Mouse (Mus musculus): Measurements from ENCODE around the gene Gm20604.

Gm20604 gene

GRCm38 (mm10) chr12:102758403-102758756 is at the start of gene Gm20604:
Gm20604 (minus strand) TSS chr12:102758672.
- no peak for DNase-seq (ENCODE audit: low read depth)

DNA sequence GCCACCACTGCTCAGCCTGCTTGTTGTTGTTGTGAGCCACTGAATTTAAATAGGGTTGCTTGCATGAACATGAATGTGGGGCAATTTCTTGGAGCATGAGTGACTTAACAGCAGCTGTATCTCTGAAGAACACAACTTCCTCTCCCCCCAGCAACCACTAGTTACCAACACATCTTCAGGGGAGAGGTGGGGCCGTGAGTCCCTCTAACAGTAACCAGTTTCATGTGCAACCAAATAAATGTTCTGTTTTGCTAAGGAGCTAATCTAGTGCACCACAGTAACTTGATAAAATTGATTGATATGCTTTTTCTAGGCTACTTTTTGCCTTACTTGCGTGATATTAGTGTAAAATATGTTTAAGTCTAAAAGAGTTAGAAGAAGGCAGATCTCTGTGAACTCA is 41.1 kb upstream of the Gm20604 start:
- DNase-seq (ENCODE audit: low read depth) = no peak

GRCm38 (mm10) chr12:102787927-102788326 is 29.5 kb upstream of the Gm20604 start:
- DNase-seq (ENCODE audit: low read depth) = no peak

DNA sequence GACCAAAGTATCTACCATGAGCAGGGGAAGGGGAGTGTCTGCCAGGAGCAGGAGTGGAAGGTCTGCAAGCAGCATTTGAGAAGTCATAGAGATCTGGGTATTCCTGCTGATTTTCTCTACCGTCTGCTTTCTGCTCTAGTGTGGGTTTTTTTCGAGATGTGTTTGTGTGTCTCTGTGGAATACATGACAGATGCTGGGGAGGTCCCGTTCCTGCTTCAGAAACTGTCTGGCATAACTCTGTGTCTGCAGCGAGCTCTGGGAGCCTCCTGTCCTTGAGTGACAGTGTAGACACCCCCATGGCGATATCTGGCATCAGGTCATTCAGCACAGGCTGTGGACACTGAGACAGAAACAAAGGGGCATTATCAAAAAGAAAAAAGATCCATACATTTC is 27.1 kb upstream of the Gm20604 start:
- no peak for DNase-seq (ENCODE audit: low read depth)

DNA sequence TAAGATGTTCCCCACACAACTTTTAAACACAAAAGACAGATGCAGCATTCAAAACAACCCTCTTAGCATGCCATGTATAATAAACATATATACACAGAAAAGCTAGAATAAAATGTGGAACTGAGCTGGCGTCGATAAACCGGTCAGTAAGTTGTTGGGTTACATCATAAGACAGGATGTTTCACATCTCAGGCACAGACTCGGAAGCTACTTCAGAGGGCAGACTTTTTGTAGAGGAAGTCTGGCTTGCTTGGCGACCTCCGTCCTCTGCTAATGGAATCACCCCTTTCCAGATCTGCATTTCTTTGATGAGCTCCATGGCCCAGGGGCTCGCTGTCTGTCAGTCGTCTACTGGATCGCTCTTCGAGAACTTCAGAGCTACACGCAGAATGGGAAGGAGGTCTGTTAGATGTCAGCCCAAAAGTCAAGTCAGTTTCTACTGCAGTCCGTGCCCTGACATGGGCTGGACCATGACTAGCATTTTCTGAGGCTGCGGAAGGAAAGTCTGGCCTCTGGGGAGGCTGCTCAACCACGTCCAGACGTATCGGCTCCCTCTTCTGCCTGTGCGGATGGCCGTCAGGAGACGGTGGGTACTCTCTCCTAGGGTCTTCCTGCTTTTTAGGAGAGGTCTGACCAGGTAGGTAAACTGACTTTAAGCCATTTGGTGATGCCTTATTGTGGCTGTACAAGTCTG is 26.6 kb upstream of the Gm20604 start:
- DNase-seq (ENCODE audit: low read depth) = no peak

DNA sequence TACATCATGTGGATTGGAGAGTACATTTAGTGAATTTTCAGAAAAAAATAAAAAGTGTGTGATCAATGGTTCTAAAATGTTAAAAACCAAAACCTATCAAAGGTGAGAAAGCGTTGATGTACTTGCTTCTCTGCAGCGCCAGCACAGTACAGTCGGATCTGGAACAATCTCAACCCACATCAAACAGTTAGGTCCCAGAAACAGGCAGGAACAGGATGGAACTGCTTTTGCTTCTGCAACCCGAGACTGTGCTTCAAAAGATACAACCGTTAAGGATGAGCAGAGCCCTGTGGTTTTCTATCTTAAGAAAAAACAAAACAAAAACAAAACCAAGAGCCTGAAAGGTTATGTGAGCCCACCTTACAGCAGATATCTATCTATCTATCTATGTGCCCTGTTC is 24.4 kb upstream of the Gm20604 start:
- no peak for DNase-seq (ENCODE audit: low read depth)

- DNase-seq (ENCODE audit: low read depth) = no peak
Observed at GRCm38 (mm10) chr12:102779452-102779851, 21.0 kb upstream of the Gm20604 start.

DNA sequence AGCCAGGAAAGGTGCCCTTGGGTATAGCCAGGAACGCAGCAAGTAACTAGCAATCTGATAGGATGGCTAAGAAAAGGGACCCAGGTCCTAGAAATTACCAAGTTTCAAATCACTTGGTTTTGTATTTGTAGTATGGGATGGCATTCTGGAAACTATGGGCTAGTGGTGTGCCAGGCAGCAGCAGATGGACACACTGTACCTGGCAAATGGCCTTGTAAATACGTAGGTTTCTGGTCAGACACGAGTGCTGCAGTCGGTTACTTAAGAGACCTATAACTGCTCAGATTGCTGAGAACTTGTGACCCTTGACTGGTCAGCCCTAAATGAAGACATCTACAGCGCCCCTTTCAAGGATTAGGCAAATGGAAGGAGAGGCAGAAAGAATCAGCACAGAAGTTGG is 19.7 kb upstream of the Gm20604 start:
- no peak for DNase-seq (ENCODE audit: low read depth)

DNA sequence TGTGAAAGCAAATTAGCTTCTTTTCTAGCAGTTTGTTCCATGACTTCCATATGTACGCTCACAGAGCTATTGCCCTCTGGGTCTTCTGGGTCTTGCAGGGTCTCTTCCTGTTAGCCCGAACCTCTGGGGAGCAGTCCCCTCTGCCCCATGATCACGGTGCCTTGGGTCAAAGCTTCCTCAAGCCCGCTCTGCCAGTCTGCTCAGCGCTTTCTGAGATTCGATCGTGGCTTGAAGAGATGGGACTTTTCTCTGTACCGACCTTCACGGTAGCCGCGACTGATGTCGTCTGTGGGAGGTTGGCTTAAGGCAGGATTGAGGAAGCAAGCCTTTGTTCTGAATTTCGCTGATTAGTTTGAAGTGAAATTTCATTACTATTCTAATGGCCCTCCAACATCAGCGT is 17.6 kb upstream of the Gm20604 start:
- no peak for DNase-seq (ENCODE audit: low read depth)

DNA sequence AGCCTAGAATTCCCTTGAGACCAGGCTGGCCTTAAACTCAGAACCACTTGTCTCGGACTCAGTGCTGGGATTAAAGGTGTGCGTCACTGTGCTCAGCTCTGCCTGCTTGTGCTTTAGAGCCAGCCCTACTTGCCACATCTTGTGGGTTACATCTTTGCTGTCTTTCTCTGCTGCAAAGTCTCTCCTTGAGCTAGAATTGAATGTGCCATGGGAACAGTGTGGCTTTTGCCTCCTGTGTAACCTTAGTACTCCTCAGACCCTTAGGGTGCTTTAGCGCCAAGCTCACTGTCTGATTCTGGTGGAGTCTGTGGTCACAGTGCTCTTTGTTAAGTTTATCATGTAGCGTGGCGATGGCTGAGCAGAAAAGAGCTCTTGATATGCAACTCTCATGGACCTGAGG is 14.2 kb upstream of the Gm20604 start:
- DNase-seq (ENCODE audit: low read depth) = no peak

DNA sequence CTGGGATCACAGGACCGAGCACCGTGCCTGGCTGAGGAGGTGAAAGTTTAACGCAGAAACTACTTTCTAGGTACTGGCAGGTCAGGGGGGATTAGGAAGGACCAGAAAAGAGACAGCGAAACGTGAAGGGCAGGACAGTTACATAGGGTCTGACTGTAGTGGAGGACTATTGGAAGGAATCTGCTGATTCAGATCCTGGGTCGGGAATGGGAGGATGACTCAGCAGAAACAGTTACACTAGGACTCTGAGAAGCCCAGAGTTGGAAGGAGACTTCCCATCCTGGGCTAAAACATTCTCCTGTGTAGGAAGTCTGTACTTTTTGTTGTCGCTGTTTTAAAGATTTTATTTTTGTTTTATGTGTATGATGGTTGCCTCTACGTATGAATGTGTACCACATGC is 13.1 kb upstream of the Gm20604 start:
- no peak for DNase-seq (ENCODE audit: low read depth)

DNA sequence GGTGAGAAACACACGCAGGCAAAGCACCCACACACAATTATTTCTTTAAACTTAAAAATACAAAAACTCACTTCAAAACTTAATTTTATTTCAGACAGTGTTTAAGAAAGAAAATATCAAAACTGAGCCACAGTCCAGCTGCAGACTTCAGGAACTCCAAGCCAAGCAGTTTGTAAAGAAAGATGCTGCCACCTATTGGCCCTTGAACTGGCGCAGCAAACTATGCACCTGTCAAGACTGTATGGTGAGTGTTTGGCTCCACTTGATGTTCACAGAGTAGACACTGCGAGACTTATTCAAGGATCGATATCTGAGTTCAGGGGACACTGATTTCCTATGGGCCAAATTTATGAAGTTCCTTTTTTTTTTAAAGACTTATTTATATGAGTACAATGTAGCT is 10.5 kb upstream of the Gm20604 start:
- no peak for DNase-seq (ENCODE audit: low read depth)

DNA sequence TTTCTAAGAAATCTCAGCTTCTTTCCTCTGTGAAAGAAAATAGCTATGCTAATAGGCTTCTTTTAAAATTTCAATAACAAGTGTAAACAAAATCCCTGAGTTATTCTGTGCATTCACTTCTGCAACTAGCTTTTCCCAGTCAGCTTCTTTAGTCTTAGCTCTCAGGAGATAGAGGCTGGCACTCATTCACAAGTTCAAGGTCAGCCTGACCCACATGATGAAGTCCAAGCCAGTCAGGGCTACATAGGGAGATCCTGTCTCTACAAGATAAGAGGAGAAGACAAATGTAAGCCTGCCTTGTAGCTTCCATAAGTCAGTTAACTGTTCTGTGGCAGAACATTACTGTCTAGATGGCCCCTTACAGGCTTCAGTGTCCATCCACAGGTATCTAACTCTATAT is 5.2 kb upstream of the Gm20604 start:
- no peak for DNase-seq (ENCODE audit: low read depth)

DNA sequence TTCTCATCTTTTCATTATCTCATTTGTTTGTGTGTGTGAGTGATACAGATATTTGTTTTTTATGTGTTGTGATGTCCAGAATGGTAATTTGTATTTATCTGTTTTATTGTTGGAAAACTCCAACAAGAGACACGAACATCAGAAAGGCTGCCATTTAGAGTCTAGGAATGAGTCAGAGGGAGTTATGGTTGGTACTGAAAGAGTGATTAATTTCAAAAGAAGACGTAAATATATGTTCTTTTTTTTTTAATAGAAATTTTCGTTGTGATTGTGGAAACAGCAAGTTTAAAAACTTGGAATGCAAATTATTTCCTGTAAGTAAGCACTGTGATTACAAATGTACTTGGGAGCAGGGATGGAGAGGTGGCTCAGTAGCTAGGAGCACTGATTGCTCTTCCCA is 3.2 kb upstream of the Gm20604 start:
- no peak for DNase-seq (ENCODE audit: low read depth)

- DNase-seq (ENCODE audit: low read depth) = no peak
Observed at GRCm38 (mm10) chr12:102758936-102759335, 464 bp upstream of the Gm20604 start.

DNA sequence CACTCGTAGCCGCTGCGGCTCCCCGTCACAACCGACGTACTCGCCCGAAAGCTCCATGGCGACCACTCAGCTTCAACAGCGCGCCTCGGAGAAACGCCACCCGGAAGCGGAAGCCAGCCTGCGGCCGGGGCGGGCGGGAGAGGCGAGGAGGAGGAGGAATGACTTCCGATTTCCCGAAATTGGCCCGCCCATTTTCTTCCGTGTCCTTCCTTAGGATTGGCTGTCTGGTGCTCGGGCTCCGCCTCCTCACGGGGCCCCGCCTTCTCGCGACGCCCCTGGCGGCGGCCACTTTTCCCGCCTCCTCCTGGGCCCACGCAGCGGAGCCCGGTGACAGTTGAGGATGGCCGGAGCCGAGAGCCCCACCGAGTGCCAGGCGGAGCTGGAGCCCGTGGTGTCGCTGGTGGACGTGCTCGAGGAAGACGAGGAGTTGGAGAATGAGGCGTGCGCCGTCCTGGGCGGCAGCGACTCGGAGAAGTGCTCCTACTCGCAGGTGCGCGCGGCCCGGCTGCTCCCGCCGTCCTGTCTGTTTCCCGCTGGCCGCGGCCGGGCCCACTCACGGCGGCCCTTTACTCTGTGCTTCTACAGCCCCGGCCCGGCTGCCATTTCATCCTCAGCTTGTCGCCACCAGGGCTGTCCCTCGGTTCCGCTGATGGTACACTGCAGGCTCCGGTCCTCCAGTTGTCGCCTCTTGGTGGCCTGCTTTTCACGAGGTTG is 626 bp downstream of the Gm20604 start, which contains the start of the genes Gm28051, Gon7 and Ubr7:
Gm28051 (minus strand) TSS at position 77 of the 714 bp plus-strand sequence.
Gon7 (minus strand) TSS at position 115 of the 714 bp plus-strand sequence.
Ubr7 (plus strand) TSS at position 279 of the 714 bp plus-strand sequence.
- peak; percentile 85 for DNase-seq (ENCODE audit: low read depth)

GRCm38 (mm10) chr12:102757055-102757688 is 1.3 kb downstream of the Gm20604 start:
- DNase-seq (ENCODE audit: low read depth) = no peak

GRCm38 (mm10) chr12:102756304-102756703 is 2.2 kb downstream of the Gm20604 start:
- no peak for DNase-seq (ENCODE audit: low read depth)

GRCm38 (mm10) chr12:102748256-102748655 is 10.2 kb downstream of the Gm20604 start:
- no peak for DNase-seq (ENCODE audit: low read depth)

DNA sequence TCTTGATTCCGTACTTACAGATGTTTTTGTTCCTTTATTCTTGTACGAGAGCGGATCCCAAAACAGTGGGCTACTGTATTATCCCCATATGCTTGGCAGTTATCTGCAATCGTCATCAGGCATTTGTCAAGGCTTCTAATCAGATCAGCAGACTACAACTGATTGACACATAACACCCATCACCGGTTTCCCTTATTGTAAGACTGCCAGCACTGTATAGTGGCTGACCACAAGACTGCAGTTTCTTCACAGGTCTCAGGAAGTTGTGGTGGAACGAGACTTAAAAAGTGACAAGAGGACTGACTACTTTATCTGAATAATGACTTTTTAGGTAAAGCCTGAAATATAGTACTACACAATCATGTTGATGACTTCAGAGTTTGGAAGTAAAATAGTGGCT is 13.6 kb downstream of the Gm20604 start:
- no peak for DNase-seq (ENCODE audit: low read depth)

GRCm38 (mm10) chr12:102743589-102744574 is 14.6 kb downstream of the Gm20604 start, which contains the start of the genes Moap1 and Tmem251:
Moap1 (minus strand) TSS chr12:102743661.
Tmem251 (plus strand) TSS chr12:102743762.
- DNase-seq (ENCODE audit: low read depth) = no peak

Measured in fibroblast of lung, adult 2 months (primary cell).